ENCODE assay signal across 22 mouse cellular contexts in the genomic region with DNA sequence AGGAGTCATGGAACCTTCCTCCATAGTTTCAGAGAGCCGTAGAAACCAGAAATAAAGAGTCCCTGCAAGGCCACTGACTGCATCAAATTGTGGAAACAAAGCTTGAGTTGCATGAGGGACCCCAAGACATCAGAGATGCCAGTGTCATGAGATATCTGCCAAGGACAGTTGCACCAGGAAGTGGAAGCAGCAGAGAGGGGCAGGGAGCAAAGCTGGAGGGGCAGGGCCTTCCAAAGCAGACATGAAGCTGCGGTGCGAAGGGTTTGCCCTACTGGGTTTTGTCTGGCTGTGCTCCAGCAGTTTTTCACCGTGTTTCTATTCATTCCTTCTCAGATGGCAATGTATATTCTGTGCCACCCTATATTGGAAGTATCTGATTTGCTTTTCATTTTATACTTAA. TPM values are rescaled to one million over a fixed set of nuclear protein-coding genes. Genes with fewer than 3 reads are reported as not detected.
DNase-seq lines count a peak whose midpoint lies in the region; ATAC-seq and TF ChIP-seq lines count a peak whose summit lies in the region.
"Had no signal": no experiment of that assay in that cellular context is flagged by ENCODE, and none has a peak within 500 bp of the region (broad histone marks: within the 10 kb centered on the region; RNA-seq: fewer than 3 reads in every experiment).

No protein-coding gene starts in this region.

- TF ChIP-seq EP300 in liver, postnatal 0 days (IDR thresholded peaks at IDR 0.05; ENCODE audit: low read depth): no peak

- 0 out of 2 replicates have a peak, but pooled peaks cover 7% of the 10 kb centered on the region for H3K36me3 ChIP-seq in heart, embryonic 14.5 days (ENCODE audit: control insufficient read depth, insufficient read depth, low read length)
- H3K36me3 ChIP-seq in liver, embryonic 13.5 days: peaks cover 19% of the 10 kb centered on the region
- H3K36me3 ChIP-seq in liver, postnatal 0 days (replicated peaks; ENCODE audit: insufficient read depth, low read length): peaks cover 2% of the 10 kb centered on the region
- H3K36me3 ChIP-seq: midbrain, embryonic 12.5 days had no signal

- WGBS in heart, embryonic 14.5 days: 33% methylated on average over 4 of the region's 4 CpGs
- WGBS in liver, embryonic 13.5 days (ENCODE audit: insufficient replicate concordance): 76% methylated on average over 4 of the region's 4 CpGs
- 66% methylated on average over 4 of the region's 4 CpGs for WGBS in liver, postnatal 0 days (ENCODE audit: insufficient replicate concordance)

- H3K9ac ChIP-seq in heart, embryonic 14.5 days (ENCODE audit: low read length): peak overlapping the region; percentile 50; the same call in 1 of the 2 replicates
- H3K9ac ChIP-seq in liver, embryonic 13.5 days: no peak overlapping the region
- H3K9ac ChIP-seq in liver, postnatal 0 days (replicated peaks): no peak overlapping the region
- H3K9ac ChIP-seq: limb, embryonic 13.5 days; midbrain, embryonic 12.5 days had no signal

- no peak for TF ChIP-seq CTCF in liver, postnatal 0 days (IDR thresholded peaks at IDR 0.05; ENCODE audit: low read depth)

- H3K27me3 ChIP-seq in heart, embryonic 14.5 days (ENCODE audit: control insufficient read depth, insufficient read depth, low read length): no peaks in the 10 kb centered on the region
- no peaks in the 10 kb centered on the region for H3K27me3 ChIP-seq in liver, embryonic 13.5 days
- H3K27me3 ChIP-seq in liver, postnatal 0 days (ENCODE audit: insufficient read depth, low read length): no peaks in the 10 kb centered on the region
- H3K27me3 ChIP-seq: limb, embryonic 13.5 days; midbrain, embryonic 12.5 days; Patski had no signal

- intact Hi-C loops in heart, postnatal 10 days (cut with DNase I): no loop called here

- DNase-seq in adrenal gland, postnatal 14 days: peak; percentile 48
- DNase-seq in adrenal gland, postnatal 4 days (ENCODE audit: low spot score in 2 of 2): no peak
- no peak for DNase-seq in heart, postnatal 10 days
- DNase-seq in liver, embryonic 13.5 days: no peak
- no peak for DNase-seq in liver, postnatal 0 days
- no peak for DNase-seq in embryo, embryonic 9.5 days (ENCODE audit: extremely low spot score)
- DNase-seq: adrenal gland, postnatal 25 days; cerebellum, adult 11-12 months; cerebellum, postnatal 14 days; kidney, adult 2 months; kidney, postnatal 10 days; lung, adult 2 months; right cerebral cortex, postnatal 4 days; thymus, adult 2 months had no signal

- 0 out of 2 replicates have a peak overlapping the region, but pooled peaks have one; percentile 18 for H3K4me2 ChIP-seq in heart, embryonic 14.5 days (ENCODE audit: low read length)
- H3K4me2 ChIP-seq in liver, embryonic 13.5 days: no peak overlapping the region
- no peak overlapping the region for H3K4me2 ChIP-seq in liver, postnatal 0 days (ENCODE audit: low read depth, low read length)
- H3K4me2 ChIP-seq: limb, embryonic 13.5 days; midbrain, embryonic 12.5 days had no signal

- peak overlapping the region; percentile 86 to 88 for H3K27ac ChIP-seq in heart, embryonic 14.5 days (replicated peaks in 1 of 2; ENCODE audit: control insufficient read depth in 1 of 2, insufficient read depth in 1 of 2, low read depth in 2 of 2, low read length in 2 of 2)
- H3K27ac ChIP-seq in liver, embryonic 13.5 days: peak overlapping the region; percentile 50
- H3K27ac ChIP-seq in liver, postnatal 0 days (ENCODE audit: low read depth): no peak overlapping the region
- H3K27ac ChIP-seq: forebrain, embryonic 10.5 days; limb, embryonic 13.5 days had no signal

- no peak for ATAC-seq in heart, embryonic 14.5 days (ENCODE audit: insufficient number of reproducible peaks, insufficient read depth, low FRiP score, low read depth)
- no peak for ATAC-seq in liver, embryonic 13.5 days (ENCODE audit: low read depth)
- no peak for ATAC-seq in liver, postnatal 0 days
- peak; percentile 60 for ATAC-seq in granulocyte monocyte progenitor cell, adult 5-6 weeks (replicated peaks; ENCODE audit: poor library complexity, severe bottlenecking)
- ATAC-seq: CD4-positive, CD25-positive, alpha-beta regulatory T cell, adult 4 months; Patski had no signal

- peaks cover 15 to 31% of the 10 kb centered on the region in 2 experiments for H3K4me1 ChIP-seq in heart, embryonic 14.5 days (ENCODE audit: control insufficient read depth in 2 of 2, insufficient read depth in 2 of 2, low read length in 2 of 2)
- H3K4me1 ChIP-seq in liver, embryonic 13.5 days (replicated peaks): peaks cover 71% of the 10 kb centered on the region
- peaks cover 23% of the 10 kb centered on the region for H3K4me1 ChIP-seq in liver, postnatal 0 days (ENCODE audit: insufficient read depth)

- H3K9me3 ChIP-seq in heart, embryonic 14.5 days (ENCODE audit: control insufficient read depth, low read length): no peaks in the 10 kb centered on the region
- no peaks in the 10 kb centered on the region for H3K9me3 ChIP-seq in liver, embryonic 13.5 days (replicated peaks)
- H3K9me3 ChIP-seq in liver, postnatal 0 days (ENCODE audit: low read length): no peaks in the 10 kb centered on the region
- H3K9me3 ChIP-seq: forebrain, embryonic 10.5 days; limb, embryonic 13.5 days; midbrain, embryonic 12.5 days had no signal

- no peak overlapping the region for H3K4me3 ChIP-seq in heart, embryonic 14.5 days (ENCODE audit: control insufficient read depth in 1 of 2, insufficient read depth in 1 of 2, low read depth in 1 of 2, low read length in 2 of 2)
- no peak overlapping the region for H3K4me3 ChIP-seq in liver, embryonic 13.5 days (replicated peaks)
- no peak overlapping the region for H3K4me3 ChIP-seq in liver, postnatal 0 days (ENCODE audit: low read depth, low read length)
- H3K4me3 ChIP-seq: forebrain, embryonic 10.5 days; limb, embryonic 13.5 days; midbrain, embryonic 12.5 days; myocyte had no signal

RNA-seq across cellular contexts. Expression of gene Frs2, which starts 22.1 kb away (rescaled TPM):
- total RNA-seq in adrenal gland, postnatal 14 days (2021): 26.4 and 30.9 TPM in 2 replicates
- total RNA-seq in adrenal gland, postnatal 4 days (2021): 10 to 100 TPM; 37.5 to 39.2 TPM
- polyA plus RNA-seq in heart, embryonic 14.5 days (2014; fragmentation: Nextera tagmentation; extraction: Ambion mirVana): 25.4 and 26.1 TPM in 2 replicates
- 10 to 100 TPM; 22.7 to 22.8 TPM for total RNA-seq in heart, postnatal 10 days (2021)
- polyA plus RNA-seq in liver, embryonic 13.5 days (2015; fragmentation: Nextera tagmentation; extraction: Ambion mirVana): 8.1 and 11.7 TPM in 2 replicates
- polyA plus RNA-seq in liver, postnatal 0 days (2015; fragmentation: Nextera tagmentation; extraction: Ambion mirVana): 7.7 and 8.0 TPM in 2 replicates
- 32.6 and 36.4 TPM in 2 replicates for total RNA-seq in granulocyte monocyte progenitor cell, adult 5-6 weeks (2014; fragmentation: Nextera tagmentation)
- 12.1 and 12.9 TPM in 2 replicates for total RNA-seq in granulocyte monocyte progenitor cell, adult 5-6 weeks (2017)
